Mouse (Mus musculus) frontal cortex, adult 2 months (tissue): ENCODE results near the gene Bbip1. TPM values are rescaled to one million over a fixed set of nuclear protein-coding genes. Genes with fewer than 3 reads are reported as not detected.
"Not testable (repeated sequence)": the region's sequence is repeated elsewhere in the genome, so short reads cannot be mapped to it uniquely, and the experiment has no call there.

Experiments
- DNase-seq, 2 experiments: peaks; one replicate each; pipeline ENCODE4 v3.0.0; 2022; ENCODE audit warnings: low spot score in 1 of 2; ENCODE audit errors: extremely low spot score in 1 of 2
- polyA plus RNA-seq: library from polyadenylated mRNA; depleted of rRNA; stranded (reverse); fragments of >200 nt; gene quantifications from 2 replicates; pipeline ENCODE4 v1.2.3, GENCODE M21; 2012

Gene Bbip1
- polyA plus RNA-seq, 1 experiment: 87.0 TPM

DNA sequence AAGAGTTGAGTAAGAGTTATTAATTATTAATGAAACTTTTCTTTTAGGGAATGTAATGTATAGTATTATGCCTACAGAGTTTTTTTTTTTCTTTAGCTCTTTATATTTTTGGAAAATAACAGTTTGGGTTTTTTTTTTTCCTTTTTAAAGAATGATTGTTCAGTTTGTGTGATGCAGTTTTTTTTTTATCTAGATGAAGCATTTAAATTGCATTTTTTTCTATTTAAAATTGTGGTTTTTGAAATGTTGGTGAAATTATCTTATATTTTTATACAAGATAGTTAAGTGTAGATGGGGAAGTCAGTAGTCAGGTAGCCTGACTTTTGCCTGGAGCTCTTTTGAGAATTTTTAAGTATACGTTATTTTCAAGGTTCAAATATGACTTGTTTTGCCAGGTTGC lies 17.7 kb downstream of the Bbip1 start:
- no peak for DNase-seq

DNA sequence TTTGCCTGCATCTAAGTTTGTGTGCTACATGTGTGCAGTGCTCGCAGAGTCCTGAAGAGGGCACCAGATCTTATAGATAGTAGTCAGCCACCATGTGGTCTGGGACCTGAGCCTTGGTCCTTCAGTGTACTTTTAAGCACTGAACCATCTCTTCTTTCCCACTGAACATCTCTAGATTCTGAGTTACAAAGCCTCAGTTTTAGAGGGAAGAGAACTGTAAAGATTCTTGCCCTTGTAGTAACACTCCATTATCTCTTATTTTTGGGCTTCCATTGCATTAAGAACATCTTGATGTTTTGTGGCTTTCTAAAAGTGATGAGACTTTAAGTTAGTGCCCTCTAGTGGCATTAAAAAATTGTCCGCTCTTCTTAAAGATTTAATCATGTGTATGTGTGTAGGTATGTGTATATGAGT lies 19.1 kb downstream of the Bbip1 start:
- peak in 1 of 2 experiments; percentile 56 for DNase-seq

DNA sequence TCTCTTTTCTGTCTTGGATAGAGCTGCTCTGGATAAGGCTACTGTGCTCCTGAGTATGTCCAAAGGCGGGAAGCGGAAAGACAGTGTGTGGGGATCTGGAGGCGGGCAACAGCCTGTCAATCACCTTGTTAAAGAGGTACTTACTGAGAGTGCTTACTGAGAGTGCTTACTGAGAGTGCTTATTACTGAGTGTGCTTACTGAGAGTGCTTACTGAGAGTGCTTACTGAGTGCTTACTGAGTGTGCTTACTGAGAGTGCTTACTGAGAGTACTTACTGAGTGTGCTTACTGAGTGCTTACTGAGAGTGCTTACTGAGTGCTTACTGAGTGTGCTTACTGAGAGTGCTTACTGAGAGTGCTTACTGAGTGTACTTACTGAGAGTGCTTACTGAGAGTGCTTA lies 22.4 kb downstream of the Bbip1 start:
- not testable (repeated sequence) for DNase-seq

GRCm38 (mm10) chr19:53919541-53919940 lies 24.9 kb downstream of the Bbip1 start:
- DNase-seq: no peak

- DNase-seq: no peak
Measured at GRCm38 (mm10) chr19:53914950-53915349, 29.5 kb downstream of the Bbip1 start.

DNA sequence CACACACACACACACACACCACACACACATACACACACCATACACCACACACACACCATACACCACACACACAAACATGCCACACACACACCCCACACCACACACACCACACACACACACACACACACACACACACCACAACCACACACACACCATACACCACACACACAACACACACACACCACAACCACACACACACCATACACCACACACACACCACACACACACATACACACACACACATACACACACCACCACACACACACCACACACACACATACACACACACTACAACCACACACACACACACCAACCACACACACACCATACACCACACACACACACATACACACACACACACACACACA lies 37.7 kb downstream of the Bbip1 start:
- not testable (repeated sequence) for DNase-seq

- no peak for DNase-seq
Measured at GRCm38 (mm10) chr19:53906033-53906702, 38.3 kb downstream of the Bbip1 start.

DNA sequence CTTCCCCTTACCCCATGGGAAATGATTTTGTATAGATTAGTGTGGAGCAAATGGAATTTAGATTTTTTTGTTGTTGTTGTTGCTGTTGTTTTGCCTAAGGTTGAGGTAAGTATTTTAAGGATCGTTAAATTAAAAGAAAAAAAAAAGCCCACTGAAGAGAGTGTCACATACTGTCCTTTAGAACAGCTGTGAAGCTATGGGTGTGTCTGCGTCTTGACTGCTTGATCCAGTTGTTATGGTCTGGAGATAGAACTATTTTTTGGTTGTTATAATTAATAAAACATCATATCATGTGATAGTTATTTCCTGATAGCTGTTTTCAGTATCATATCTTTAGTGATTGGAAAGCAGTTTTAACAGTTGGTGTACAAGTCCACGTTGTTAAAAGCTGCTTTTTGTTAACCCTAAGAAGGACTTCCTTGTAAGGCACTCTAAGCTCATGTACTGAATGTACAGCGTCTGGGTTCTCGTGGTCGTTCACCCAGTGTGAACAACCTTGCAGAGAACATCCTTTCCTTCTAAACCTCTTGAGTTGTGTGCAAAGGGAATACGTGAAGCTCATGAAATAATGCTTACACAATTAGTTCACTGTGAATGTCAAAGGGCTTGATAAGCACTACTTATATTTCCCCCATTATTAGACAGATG lies 39.5 kb downstream of the Bbip1 start:
- no peak for DNase-seq

DNA sequence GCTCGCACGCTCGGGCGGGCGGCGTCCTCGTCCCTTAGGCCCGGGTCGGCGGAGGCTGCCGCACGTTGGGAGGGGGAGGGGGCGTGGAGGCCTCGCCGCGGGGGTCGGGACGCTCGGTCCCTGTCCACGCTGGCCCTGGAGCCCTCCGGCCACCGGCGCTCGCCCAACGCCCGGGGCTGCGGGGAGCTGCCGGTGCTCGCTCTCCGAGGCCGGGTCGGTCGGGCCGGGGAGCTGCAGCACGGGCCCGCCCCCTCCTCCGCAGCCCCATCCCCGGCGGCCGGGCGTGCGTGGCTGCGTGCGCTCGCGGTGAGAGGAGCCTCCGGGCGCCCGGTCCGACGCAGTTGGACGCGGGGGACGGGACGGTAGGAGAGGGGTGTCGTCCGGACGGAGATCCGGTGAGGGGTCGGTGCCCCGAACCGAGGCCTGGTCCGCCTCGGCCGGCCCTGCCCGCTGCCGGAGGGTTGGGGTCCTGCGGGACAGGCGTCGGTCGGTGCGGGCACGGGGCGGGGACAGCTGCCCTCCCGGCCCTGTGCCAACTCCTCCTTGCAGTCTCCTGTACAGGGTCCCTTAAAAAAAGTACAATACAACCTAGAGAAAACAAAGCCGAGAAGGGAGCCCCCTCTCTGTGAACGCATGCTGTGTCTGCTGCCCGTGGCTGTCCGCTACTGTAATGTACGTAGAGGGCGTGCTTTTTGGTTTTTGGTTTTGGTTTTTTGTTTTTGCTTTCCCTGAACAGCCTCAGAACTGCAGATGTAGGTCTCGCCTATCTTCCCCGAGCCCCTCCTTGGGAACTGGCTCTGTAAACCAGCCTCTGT lies 40.7 kb downstream of the Bbip1 start:
- peak in 1 of 2 experiments; percentile 58 for DNase-seq

GRCm38 (mm10) chr19:53902739-53903487 lies 41.5 kb downstream of the Bbip1 start:
- peak; percentile 94 to 95 for DNase-seq

GRCm38 (mm10) chr19:53901931-53902738 lies 42.3 kb downstream of the Bbip1 start:
- no peak for DNase-seq

DNA sequence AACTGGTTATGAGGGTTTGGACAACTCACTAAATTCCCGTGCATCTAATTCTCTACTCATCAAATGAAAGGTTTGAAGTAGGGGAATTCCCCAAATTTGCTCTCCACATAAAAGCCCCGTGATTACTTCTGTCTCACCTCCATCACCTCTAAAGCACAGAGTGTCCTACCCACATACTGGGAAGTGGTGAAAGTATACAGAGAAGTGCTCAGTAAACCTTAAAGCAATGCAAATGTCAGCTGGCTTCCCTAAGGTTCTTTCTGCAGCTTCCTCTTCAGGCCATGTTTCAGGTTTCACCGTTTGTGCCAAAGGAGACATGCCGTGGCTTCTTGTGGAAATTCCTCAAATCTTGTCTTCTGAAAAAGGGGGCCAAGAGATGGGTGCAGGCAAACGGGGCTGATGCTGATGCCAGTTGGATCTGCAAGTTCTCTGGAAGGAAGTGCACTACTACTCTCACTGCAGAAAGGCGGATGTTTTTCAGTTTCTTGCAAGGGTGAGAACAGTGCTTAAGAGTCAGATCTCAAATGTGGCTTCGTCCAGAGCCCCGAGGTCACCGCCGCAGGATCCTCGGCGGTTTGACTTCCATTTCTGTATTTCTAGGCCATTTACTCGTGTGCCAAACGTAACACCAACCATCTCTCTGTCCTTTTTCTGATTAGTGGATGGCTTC lies 44.4 kb downstream of the Bbip1 start:
- DNase-seq: no peak

DNA sequence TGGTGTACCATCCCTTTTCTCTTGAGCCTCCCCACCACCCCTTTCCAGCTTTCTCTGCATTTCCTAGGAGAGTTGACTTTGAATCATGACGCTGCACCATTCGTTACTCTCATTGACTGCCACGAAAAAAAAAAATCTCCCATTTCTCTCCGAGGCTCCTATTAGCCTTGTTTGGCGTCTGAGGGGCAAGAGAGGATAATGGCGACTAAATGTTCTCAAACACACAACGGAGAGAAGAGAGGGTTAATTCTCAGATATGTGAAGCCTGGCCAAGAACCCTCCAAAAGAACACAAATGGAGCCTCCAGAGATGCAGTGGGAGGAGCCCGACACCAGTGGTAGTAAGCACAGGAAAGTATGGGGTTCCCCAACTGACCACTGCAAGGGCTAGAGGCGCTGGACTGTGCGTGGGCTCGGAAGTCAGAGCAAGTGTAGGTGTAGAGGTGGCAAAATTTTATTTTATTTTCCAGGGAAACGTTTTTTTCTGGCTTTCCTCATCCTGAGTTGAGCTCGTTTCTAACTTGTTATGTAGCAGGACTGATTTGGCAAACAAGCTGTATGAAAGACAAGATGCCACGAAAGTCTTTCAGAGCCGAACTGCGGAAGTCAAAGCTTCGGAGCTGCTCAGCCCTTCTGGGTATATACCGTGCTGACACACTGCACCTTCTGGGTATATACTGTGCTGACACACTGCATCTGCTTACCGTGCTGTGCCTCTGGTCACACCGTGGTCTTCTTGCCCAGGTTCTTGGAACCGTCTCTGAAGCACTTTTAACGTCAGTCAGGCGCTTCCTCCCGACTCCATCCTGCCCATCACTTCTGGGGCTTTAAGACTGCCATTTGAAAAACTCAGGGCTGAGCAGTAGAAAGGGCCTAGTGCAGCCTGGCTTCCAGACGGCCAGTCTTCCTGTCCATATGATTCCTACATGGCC lies 45.2 kb downstream of the Bbip1 start:
- DNase-seq: no peak

GRCm38 (mm10) chr19:53898498-53898897 lies 45.9 kb downstream of the Bbip1 start:
- no peak for DNase-seq

- DNase-seq: no peak
Measured at GRCm38 (mm10) chr19:53898046-53898445, 46.4 kb downstream of the Bbip1 start.

GRCm38 (mm10) chr19:53894538-53895121 lies 49.8 kb downstream of the Bbip1 start:
- DNase-seq: no peak

DNA sequence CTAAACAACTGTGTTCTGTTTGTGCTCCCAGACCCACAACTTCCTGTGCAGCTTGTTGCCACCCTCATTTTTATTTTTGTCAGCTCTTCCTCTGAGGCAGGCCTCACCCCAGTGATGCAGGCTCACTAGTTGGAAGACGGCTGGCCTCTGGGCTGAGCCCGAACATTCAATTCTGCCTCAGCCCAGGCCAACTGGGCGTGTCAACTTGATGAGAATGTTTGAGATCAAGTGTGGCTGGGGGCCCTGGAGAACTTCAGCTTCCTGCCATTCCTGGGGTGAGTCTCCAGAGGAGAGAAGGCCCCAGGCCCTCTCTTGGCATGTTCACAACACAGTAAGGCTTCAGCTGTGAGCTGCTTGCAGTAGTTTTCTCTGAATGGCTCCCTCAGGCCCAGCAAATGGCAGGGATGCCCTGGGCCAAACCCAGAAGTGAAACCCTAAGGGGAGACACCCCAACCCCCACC lies 50.7 kb downstream of the Bbip1 start:
- DNase-seq: no peak

GRCm38 (mm10) chr19:53892838-53893359 lies 51.5 kb downstream of the Bbip1 start:
- no peak for DNase-seq
